Mouse (Mus musculus): ENCODE results near the gene Sqstm1.

Gene Sqstm1

DNA sequence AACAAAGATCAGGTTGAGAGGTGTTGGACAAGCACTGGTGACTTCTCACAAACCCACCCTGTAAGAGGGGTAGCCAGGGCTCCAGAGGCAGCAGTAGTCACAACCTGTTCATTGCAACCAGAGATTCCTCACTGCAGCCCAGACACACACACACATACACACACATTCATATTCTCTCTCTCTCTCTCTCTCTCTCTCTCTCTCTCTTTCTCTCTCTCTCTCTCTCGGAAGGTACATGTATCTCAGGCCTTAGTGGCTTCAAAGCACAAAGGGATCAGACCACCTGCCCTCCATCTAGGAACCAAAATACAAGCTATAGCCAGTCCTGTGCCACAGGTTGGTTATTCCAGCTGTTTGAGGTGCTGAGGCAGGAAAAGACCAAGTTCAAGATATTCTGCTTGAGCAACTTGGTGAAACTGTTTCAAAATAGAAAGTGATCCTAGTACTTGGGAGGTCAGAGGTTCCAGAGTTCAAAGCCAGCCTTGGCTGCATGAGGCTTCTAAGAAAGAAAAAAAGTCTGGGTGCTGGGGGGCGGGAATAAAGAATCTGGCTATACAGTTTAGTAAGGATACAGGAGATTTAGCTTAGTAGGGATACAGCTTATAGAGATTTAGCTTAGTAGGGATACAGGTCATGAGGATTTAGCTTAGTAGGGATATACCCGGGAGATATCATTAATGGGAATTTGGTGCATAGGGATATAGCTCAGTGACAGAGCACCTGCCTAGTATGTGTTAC lies 864 bp upstream of the Sqstm1 start:
- DNase-seq (ENCODE audit: low spot score), result peak; percentile 59

GRCm38 (mm10) chr11:50210101-50210504 lies 524 bp downstream of the Sqstm1 start:
- peak; percentile 96 for DNase-seq (ENCODE audit: low spot score)

GRCm38 (mm10) chr11:50208039-50208438 lies 2.6 kb downstream of the Sqstm1 start:
- DNase-seq (ENCODE audit: low spot score), result no peak

GRCm38 (mm10) chr11:50207344-50207743 lies 3.3 kb downstream of the Sqstm1 start:
- DNase-seq (ENCODE audit: low spot score), result no peak

DNA sequence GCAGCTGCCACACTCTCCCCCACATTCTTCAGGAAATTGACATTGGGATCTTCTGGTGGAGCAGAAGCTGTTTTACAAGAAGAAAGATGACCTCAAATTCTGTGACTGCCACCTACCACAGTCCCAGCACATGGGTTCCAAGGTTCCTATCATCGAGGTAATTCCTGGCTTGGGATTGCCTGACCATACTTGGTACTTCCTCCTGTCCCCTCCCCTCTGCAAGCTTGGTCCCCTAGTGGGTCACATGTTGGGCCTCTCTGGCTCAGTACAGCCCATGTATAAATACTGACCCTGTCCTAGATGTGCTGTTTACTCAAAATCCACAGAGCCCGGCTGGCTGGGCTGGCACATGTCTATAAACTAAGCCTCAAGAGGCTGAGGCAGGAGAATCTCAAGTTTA lies 4.6 kb downstream of the Sqstm1 start:
- DNase-seq (ENCODE audit: low spot score), result no peak

- no peak for DNase-seq (ENCODE audit: low spot score)
Observed at GRCm38 (mm10) chr11:50205434-50205833, 5.2 kb downstream of the Sqstm1 start.

DNA sequence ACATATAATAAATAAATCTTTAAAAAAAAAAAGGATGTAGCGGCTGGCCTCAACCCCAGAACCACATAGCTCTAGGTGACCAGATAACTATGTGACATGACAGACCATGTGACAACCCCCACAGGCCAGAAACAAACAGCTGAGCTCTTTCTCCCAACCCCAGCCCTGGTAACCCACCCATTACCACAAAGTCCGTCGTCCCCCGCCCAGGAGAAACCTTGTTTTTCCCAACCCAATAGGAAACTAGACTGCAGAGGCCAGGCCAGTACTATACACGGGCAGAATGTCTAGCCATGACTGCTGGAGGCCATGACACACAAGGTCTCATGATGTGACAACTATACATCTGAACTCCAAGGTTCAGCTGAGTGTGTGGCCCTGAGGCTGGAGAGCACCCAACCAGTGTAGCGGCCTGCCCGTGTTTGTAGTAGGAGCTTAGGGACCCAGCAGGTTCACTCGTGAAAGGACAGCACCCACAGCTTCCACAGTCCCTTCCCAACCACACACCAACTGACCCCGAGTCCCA lies 7.3 kb downstream of the Sqstm1 start:
- DNase-seq (ENCODE audit: low spot score), result no peak

GRCm38 (mm10) chr11:50201590-50201989 lies 9.0 kb downstream of the Sqstm1 start:
- no peak for DNase-seq (ENCODE audit: low spot score)

DNA sequence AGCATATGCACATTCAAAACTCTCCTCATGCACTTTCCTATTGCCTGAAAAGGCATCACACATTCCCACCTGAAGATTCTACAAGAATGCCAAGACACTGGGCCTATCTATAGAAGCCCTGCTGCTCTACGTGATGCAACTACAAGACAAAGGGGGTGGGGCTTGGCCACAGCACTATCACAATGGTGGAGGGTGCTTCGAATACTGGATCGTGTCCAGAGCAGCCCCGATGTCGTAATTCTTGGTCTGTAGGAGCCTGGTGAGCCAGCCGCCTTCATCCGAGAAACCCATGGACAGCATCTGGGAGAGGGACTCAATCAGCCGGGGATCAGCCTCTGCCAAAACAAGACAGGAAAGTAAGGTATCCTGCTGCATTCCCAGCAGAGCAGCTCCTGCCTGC lies 10.0 kb downstream of the Sqstm1 start:
- DNase-seq (ENCODE audit: low spot score), result peak; percentile 78

GRCm38 (mm10) chr11:50198916-50199315 lies 11.7 kb downstream of the Sqstm1 start:
- DNase-seq (ENCODE audit: low spot score), result no peak

DNA sequence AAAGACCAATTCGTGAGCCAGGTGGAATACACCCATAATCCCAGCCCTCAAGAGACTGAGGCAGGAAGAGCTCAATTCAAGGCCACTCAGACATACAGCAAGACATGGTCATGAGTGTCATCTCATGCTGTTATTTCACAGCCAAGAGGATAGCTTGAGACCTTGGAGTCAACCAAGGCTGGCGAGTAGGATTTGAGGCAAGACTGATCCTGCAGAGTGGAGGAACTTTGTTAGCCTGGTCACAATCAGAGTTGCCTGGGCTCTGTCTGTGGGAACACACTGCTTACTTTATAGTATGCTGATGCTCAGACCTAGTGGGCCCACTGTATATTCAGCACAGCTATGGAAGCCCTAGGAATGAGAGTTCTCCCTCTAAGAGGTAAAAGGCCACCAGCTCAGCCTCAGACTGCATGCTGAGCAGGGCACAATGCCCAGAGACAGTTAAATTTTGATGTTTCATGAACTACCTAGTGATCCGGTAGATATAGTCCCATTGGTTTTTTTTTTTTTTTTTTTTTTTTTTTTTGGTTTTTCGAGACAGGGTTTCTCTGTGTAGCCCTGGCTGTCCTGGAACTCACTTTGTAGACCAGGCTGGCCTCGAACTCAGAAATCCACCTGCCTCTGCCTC lies 12.3 kb downstream of the Sqstm1 start:
- no peak for DNase-seq (ENCODE audit: low spot score)

- DNase-seq (ENCODE audit: low spot score), result no peak
Observed at GRCm38 (mm10) chr11:50197500-50197899, 13.1 kb downstream of the Sqstm1 start.

DNA sequence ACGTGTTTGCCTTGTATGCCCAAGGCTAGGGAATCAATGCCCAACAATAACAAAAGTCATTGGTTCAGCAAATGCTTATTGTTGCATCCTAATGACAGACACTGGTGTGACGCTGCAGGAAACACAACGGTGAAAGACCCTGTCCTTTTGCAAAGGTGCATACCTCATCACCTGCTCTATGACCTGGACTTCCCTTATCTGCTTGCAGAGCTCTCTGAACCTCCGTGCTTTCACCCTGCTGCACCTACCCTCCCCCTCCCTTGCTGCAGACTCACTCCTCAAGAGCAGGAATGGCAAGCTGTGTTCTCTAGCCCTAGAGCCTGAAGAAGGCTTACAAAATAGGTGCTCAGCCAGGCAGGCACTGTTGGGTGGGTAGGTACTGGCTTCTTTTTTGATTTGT lies 15.8 kb downstream of the Sqstm1 start:
- no peak for DNase-seq (ENCODE audit: low spot score)

- DNase-seq (ENCODE audit: low spot score), result no peak
Observed at GRCm38 (mm10) chr11:50194070-50194469, 16.6 kb downstream of the Sqstm1 start.

DNA sequence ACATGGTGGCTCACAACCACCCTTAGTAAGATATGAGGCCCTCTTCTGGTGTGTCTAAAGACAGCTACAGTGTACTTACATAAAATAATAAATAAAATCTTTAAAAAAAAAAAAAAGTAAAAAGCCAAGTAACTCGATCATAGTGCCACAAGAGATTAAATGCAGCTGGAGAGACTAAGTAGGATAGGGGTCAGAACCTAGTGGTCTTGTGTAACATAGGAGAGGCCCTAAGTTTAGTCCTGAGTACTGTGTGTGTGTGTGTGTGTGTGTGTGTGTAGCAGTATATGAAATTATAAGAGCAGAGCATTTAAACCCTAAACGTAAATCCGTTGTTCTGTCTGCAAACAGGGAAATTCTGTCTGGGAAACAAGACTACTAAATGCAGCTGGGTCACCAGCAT lies 18.3 kb downstream of the Sqstm1 start:
- no peak for DNase-seq (ENCODE audit: low spot score)

GRCm38 (mm10) chr11:50190362-50190761 lies 20.3 kb downstream of the Sqstm1 start:
- DNase-seq (ENCODE audit: low spot score), result no peak

- DNase-seq (ENCODE audit: low spot score), result no peak
Observed at GRCm38 (mm10) chr11:50188682-50189081, 21.9 kb downstream of the Sqstm1 start.

- no peak for DNase-seq (ENCODE audit: low spot score)
Observed at GRCm38 (mm10) chr11:50184788-50185187, 25.8 kb downstream of the Sqstm1 start.

DNA sequence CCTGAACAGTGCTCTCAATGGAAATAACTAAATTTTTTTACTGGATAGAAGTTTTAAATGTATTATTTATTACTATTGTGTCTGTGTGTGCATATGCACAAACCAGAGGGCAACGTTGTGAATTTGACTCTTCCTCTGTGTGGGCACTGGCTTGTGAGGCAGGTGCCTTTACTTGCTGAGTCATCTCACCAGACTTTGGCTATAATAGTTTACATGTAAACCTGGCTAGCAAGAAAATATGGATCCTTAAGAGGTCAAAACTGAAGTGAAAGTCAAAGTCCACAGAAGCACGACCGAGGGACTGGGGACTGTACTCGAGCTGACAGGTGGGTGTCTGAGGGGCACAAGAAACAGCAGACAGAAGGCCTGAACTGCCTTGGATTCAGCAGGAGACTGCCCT lies 27.9 kb downstream of the Sqstm1 start:
- DNase-seq (ENCODE audit: low spot score), result no peak

DNA sequence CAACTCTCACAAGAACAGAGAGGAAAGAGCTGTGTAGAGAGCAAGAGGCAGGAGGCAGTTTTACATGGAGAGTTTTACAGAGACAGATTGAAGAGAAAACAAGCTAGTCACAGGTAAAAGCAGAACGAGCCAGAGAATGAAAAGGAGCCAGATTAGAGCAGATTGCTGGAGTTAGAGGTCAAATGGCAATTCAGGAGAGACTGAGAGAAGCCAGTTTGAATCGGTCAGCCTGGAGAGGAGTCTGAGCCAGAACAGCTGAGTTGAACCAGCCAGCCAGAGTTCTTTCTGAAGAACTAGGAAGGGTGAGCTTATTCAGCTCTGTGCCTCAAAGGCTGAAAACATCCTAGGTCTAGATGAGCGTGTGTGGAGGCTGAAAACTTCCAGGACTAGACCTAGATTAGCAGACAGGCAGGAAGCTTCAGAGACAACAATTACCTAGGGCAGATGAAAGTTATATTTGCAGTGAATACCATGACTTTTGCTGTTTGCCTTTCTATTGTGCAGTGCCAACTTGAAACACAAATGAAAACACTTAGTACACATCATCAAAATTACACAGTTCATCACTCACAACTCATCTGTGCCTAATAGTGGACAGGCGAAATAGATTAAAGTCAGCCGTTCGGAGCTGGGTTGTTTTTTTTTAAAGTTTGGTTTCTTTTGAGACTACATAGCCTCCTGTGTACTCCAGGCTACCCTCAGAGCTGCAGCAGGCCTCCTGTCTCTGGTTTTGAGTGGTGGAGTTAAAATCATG lies 30.0 kb downstream of the Sqstm1 start:
- DNase-seq (ENCODE audit: low spot score), result no peak

DNA sequence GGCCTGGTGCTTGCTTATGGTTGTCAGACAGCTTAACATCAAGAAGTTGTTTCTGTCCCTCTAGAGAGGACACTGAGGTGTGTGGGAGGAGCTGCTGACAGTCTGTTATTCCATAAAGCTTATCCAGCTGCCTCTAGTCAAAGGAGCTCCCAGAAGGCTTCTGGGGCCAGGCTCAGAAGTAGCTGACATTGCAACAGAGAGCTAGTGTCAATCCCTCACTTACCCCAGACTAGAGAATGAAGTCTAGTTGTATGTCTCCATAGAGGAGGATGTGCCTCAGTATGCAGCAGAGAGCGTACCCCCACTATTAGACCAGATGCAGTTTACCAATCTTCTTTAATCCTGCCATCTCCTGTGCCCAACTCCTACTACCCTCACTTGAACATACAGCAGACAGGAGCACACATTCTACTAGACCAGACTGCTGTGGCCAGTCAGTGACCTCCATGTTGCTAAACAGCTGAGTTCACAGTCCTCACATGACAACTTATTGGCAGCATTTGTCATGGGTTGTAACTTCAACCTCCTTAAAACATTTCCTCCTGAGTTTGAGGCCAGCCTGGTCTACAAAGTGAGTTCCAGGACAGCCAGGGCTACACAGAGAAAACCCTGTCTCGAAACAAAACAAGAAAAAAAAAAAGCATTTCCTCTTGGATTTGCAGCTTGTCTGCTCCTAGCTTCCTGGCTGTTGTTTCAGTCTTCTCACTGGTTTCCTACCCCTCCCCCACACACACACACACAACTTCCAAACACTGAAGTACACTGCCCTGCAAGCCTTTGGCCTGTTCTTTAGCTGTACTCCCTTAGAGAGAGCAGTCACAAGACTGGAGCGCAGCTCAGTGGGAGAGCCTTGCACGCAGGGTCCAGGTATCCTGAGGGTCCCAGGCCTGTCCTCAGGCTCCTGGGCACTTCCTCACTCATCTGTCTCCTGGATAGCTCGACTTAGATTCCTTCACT lies 31.8 kb downstream of the Sqstm1 start:
- DNase-seq (ENCODE audit: low spot score), result no peak

DNA sequence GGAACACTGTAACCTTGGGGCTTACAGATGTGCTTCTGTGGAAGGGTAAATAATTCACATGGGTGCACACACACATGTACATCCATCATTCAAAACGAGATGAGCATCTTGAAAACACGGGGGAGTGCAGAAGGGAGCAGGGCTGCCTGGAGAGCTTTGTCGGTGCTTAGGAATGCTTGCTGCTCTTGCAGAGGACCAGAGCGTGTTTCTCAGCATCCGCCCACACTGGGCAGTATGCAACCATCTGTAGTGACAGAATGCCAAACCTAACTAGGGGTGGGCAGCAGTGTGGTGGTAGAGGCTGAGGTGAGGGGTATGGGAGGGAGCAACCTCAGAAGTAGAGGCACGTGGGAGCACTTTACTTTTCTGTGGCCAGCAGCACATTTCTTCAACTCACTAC lies 33.5 kb downstream of the Sqstm1 start:
- DNase-seq (ENCODE audit: low spot score), result no peak
